Mouse (Mus musculus) embryo, embryonic 11.5 days (tissue): ENCODE measurements around the gene Rps3a1.
"Not testable (repeated sequence)": the region's sequence is repeated elsewhere in the genome, so short reads cannot be mapped to it uniquely, and the experiment has no call there.

Experiments used
- DNase-seq: peaks from one replicate; pipeline ENCODE4 v3.0.0-alpha.2; 2012; ENCODE audit warnings: low read depth, low spot score

Rps3a1 gene

GRCm38 (mm10) chr3:86114659-86115338 is 27.7 kb downstream of the Rps3a1 start:
- no peak for DNase-seq

GRCm38 (mm10) chr3:86112766-86113165 is 29.7 kb downstream of the Rps3a1 start:
- DNase-seq = no peak

GRCm38 (mm10) chr3:86110077-86110476 is 32.4 kb downstream of the Rps3a1 start:
- peak; percentile 46 for DNase-seq

GRCm38 (mm10) chr3:86109099-86109498 is 33.4 kb downstream of the Rps3a1 start:
- no peak for DNase-seq

- no peak for DNase-seq
Observed at GRCm38 (mm10) chr3:86108576-86108975, 33.9 kb downstream of the Rps3a1 start.

DNA sequence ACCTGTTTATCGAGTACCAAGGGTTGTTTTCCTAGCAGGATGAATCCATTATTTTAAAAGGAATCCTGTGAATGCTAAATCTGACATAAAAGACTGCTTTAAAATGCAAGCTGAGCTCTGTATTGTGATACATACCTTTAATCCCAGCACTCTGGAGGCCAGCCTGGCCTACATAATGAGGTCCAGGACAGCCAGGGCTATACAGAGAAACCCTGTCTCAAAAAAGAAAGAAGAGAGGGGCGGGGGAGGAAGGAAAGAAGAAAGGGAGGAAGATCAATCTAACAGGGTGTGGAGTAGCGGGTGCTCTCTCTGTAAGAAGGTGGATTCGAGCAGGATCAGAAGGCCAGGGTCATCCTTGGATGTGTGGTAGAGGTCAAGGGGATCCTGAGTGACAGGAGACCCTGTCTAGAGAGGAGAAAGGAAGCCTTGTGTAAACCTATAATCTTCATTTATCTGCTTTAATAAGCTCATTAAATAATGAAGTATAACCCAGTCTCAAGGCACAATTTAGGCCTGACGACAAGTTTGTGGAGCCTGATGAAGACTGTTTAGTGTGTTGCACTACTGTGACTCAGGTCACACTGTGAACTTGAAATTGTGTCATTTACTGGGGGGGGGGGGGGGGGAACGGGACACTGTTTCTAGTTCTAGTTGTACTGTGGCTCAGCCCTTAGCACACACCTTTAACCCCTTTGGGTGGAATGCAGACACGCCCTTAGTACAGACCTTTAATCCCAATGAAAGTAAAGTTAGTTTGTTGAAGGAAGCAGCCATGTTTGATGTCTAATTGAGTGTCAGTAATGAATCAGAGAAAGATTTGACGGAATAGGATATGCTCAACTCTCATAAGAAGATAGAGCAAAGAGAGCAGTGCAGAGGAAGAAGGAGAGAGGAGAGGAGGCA is 34.6 kb downstream of the Rps3a1 start:
- no peak for DNase-seq

DNA sequence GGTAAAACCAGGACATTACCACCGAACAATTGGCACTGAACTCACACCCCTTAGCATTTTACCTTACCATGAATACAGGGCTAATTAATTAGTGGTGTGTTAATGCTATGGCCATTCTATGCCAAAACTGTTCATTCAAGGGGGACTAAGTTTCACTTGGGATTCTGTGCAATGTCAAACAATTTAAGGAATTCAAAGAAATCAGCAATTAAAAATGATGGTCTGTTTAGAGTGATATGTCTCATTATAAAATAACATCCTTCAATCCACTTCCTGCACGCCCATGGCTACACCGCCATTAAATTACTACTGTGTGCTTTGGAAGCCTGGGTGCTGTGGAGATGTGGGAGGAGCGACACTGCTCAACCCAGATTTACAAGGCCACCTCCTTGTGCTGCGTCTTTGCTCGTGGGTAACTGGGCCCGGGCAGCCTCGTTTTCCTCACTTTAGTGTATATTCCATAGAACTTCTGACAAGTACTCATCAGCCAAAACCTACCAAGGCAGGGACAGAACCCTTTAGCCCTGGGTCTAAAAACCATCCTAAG is 36.3 kb downstream of the Rps3a1 start:
- no peak for DNase-seq

DNA sequence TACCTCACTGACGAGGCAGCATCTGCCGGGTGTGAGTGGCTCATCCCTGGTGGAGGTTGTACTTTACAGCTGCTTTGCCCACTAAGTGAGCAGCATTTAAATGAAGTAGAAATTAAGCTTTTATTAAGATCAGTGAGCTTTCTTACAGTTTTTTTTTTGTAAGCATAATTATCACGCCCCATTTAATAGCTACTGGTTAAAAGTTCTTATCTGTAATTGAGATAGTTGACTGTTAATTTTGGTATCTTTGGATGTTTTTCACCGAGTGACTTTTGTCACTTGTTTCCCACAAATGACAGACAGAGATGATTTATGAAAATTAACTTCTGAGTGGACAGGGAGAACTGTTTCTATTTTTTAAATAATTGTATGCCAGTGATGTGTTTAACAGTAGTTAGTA is 37.6 kb downstream of the Rps3a1 start:
- no peak for DNase-seq

GRCm38 (mm10) chr3:86104433-86104832 is 38.1 kb downstream of the Rps3a1 start:
- not testable (repeated sequence) for DNase-seq

- no peak for DNase-seq
Observed at GRCm38 (mm10) chr3:86103449-86104291, 38.8 kb downstream of the Rps3a1 start.

- no peak for DNase-seq
Observed at GRCm38 (mm10) chr3:86101956-86102355, 40.5 kb downstream of the Rps3a1 start.

DNA sequence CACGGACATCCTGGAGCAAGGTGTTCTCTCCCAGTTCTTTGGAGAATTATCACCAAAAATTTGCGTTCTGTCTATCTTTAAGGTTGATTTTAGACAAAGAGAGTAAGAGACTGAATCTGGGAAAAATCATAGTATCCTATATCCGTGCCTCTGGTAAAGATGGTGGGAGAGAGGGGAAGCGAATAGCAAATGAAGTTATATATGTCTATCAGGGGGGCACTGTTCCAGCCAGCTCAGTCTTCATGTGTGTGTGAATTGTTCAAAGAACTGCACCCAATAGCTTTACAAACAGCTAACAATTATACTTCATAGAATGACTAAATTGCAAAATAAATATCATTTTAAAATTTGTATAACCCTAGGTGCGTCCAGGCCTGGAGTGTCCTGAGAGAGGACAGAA is 48.6 kb downstream of the Rps3a1 start:
- DNase-seq = no peak

DNA sequence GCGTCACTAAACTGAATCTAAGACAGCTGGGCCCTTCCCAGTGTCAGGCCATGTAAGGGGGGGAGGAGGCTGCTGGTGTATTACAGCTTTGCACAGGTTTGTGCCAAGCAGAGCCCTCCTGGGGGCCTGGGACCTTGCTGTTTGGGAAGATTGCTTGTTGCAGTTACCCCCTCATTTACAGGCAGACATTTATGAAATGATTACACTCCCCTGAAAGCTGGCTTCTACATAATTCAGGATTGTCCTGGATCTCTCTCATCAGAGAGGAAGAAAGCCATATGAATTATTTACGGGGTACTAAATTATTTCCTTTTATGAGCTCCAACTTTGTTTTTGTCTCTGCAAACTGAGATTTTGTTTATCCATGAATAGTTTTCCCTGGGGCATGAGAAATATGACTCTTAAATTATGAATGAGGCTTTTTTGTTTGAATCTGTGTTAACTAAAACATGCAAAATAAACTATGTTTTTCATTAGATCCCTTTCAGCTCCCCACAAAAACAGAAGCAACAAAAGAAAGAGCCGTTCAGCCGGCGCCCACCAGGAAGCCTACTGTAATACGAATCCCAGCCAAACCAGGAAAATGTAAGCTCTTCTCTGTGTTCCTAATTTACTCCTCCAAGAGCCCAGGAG is 49.2 kb downstream of the Rps3a1 start:
- DNase-seq = no peak
